Mouse (Mus musculus) layer of hippocampus, postnatal 25 days (tissue): ENCODE results near the gene Rin1. TPM values are rescaled to one million over a fixed set of nuclear protein-coding genes. Genes with fewer than 3 reads are reported as not detected.
"Not testable (repeated sequence)": the region's sequence is repeated elsewhere in the genome, so short reads cannot be mapped to it uniquely, and the experiment has no call there.

ENCODE experiments used
- DNase-seq, 2 experiments: peaks; one replicate each; pipeline ENCODE4 v3.0.0; 2022; ENCODE audit warnings: mixed read lengths in 2 of 2, low spot score in 1 of 2; ENCODE audit errors: extremely low spot score in 1 of 2
- total RNA-seq, 2 experiments: library from RNA; stranded (reverse); gene quantifications; 2 replicates each; pipeline ENCODE4 v1.2.3; 2021

Rin1 gene
- 100 to 1,000 TPM; 109 to 114 TPM for total RNA-seq

DNA sequence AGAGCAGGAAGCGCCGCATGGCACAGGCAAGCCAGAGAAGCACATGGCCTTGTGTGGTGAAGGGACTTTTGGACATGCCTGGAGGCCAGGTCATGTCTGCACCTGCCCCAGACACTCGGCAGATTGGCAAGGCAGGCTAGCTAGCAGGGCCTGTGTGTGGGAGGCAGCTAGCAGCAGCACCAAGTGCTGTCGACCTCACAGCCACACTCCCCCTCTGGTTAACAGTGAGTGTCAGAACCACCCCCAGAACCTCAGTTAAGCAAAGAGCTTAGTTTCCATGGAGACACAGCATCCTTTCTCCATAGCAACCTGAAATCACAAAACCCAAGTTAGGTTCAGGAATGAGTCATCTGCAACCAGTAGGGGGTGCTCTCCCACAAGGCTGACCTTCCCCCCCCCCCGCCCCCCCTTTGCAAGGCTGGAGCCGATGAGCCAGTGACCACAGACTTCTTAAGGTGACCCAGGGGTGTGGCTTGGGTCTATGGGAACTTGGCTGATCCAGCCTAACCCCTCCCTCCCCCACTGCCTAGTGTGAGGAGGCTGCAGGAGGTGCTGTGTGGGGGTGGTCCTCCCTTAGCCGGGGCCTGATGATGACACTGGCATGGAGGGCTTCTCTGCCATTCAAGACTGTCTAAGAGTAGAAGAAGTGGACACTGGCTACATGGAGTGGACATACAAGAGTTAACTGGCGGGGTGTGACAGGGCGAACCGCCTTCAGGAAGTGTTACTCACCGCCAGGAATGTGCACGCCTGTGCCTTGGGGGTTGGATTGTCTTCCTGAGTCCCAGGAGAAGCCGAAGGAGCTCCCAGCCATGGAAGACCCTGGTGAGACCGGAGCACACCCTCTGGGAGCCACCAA is at the start of gene Rin1:
Gene Rin1, plus strand, starts transcription at position 435 of the 859 bp plus-strand sequence.
- peak in 1 of 2 experiments; percentile 52 for DNase-seq

DNA sequence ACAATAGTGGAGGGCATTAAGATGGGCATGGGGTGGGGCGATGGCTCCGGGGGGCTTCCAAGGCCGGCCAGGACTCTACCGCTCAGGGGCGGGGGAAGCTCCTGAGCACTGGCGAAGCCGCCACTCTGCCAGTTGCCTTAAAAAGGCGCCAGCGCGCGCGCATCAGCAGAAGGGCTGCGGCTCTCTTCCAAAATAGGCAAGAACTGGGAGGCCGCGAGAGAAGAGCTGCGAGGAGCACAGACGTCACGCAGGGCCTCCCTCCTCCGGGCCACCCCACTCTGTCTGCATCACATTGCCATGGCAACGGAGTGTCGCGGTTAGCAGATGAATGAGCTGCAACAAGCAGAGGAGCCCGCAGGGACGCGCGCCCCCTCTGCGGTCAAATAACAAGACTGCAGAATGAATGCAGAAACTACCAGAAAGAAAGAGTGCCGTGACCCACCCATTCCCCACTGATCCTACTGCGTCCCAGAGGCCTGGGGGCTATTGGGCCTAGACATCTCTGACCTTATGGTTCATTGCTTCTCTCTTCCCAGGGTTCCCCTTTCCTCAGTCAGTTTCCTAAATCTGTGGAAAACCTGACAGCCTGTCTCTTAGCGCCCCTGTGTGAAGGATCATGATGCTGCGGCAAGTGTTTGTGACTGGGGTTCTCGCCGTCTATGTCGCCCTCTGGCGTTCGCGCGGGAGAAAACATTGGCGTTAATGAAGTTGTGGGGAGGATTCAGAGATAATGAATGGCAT is 48.4 kb upstream of the Rin1 start:
- peak; percentile 77 to 81 for DNase-seq

GRCm38 (mm10) chr19:5003644-5004043 is 46.6 kb upstream of the Rin1 start:
- DNase-seq, result not testable (repeated sequence)

- DNase-seq, result no peak
These were observed 45.4 kb upstream of the Rin1 start for GRCm38 (mm10) chr19:5004925-5005324.

- DNase-seq, result no peak
These were observed 37.1 kb upstream of the Rin1 start for GRCm38 (mm10) chr19:5013138-5013537.

GRCm38 (mm10) chr19:5014961-5015398 is 35.3 kb upstream of the Rin1 start:
- peak in 1 of 2 experiments; percentile 34 for DNase-seq

DNA sequence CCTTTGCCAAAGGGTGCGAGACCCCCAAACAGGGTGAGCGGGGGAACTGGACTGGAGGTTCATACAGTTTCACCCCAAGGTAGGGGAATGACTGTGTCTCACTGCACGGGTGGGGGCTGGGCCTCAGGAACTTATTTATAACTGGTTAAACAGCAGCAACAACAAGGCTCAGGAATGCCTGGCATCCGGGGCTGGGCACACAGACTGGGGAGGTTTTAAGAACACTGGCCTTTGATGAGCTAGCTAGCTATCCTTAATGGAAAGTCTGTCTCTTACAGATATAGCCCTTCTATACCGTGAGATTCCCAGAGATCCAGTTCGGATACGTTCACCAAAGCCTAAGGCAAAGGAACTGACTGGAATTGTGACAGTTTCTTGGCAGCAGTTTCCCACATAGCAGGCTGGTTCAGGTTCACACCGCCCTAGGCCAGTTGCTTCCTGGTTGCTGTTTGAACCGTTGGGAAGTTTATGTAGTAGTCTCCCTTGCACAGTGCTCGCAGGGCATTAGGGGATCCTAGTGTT is 34.0 kb upstream of the Rin1 start:
- no peak for DNase-seq

GRCm38 (mm10) chr19:5016782-5017181 is 33.5 kb upstream of the Rin1 start:
- peak in 1 of 2 experiments; percentile 63 for DNase-seq

- no peak for DNase-seq
These were observed 32.7 kb upstream of the Rin1 start for GRCm38 (mm10) chr19:5017611-5018010.

DNA sequence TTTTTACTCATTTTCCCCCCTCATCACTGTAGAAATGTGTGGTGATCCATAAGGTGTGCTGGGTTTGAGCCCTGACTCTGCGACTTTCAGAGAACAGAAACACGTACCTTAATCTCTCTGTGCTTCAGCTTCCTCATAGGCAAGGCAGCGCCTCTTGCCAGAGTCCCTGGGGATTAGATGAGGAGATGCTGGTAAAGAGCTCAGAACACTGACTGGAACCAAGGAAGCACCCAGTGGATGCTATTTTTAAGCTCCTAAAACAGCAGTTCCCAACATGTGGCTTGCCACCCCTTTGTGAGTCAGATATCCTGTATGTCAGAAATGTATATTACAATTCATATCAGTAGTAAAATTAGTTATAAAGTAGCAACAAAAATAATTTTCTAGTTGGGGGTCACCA is 32.1 kb upstream of the Rin1 start:
- no peak for DNase-seq

- DNase-seq, result no peak
These were observed 28.9 kb upstream of the Rin1 start for GRCm38 (mm10) chr19:5021416-5021815.

GRCm38 (mm10) chr19:5023621-5024479 is 26.4 kb upstream of the Rin1 start, which contains the start of gene Slc29a2:
Gene Slc29a2, plus strand, starts transcription at chr19:5023860.
- peak; percentile 76 to 77 for DNase-seq

GRCm38 (mm10) chr19:5026111-5026510 is 24.2 kb upstream of the Rin1 start:
- no peak for DNase-seq

GRCm38 (mm10) chr19:5032686-5033085 is 17.6 kb upstream of the Rin1 start:
- no peak for DNase-seq

- DNase-seq, result no peak
These were observed 13.7 kb upstream of the Rin1 start for GRCm38 (mm10) chr19:5036577-5036976.

DNA sequence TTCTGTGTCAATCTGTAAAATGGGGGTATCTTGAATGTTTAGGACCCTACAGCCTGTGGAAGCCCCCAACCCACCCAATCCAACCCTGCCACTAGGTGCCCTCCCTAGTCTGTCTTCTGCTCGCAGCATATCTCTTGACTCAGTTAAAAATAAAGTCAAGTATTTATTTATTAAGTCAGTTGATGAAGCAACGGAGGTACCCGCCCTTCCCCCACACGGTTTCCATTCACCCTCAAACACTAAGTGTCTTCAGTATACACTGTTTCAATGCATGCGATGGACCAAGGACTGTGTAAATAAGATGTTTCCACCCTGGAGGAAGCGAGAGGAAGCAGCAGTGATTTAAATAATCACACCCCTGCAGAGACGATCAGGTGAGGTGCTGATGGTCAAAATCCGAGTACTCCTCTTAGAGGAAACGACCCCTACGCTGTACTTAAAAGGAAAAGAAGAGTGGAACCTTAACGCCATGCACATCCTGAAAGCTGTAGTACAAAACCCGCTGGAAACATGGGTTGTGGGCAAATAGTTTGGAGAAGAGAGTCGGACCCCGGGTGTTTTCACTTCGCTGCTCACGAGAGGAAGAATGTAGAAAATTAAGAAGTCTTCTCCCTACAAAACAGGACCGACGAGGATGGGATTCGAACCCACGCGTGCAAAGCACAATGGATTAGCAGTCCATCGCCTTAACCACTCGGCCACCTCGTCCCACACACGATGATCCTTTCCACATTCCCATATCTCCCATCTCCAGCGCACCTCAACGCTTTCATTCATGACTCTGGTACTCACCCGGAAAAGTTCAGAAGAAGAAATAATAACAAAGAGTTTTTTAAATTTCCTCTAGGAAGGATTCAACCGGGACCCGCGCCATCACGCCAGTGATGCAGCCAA is 12.4 kb upstream of the Rin1 start:
- DNase-seq, result peak; percentile 83 to 91

DNA sequence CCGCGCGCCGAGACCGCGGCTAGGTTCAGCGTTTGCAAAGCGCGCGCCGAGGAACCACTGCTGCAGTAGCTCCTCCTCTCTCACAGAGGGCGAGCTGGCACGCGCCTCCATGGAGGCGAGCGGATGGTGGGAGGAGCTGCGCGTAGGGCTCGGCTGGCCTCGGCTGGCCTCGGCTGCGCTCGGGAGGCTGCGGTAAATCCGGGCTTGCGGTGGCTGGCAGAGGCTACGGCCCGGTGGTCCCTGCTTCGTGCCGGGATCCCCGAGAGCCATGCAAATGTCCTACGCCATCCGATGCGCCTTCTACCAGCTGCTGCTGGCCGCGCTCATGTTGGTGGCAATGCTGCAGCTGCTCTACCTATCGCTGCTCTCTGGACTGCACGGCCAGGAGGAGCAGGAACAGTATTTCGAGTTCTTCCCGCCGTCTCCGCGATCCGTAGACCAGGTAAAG is 11.5 kb upstream of the Rin1 start, which contains the start of the genes B4gat1 and AC124502.3:
Gene B4gat1, plus strand, starts transcription at position 118 of the 448 bp plus-strand sequence.
Gene AC124502.3, plus strand, starts transcription at position 183 of the 448 bp plus-strand sequence.
- peak; percentile 85 to 86 for DNase-seq

GRCm38 (mm10) chr19:5039301-5040114 is 10.8 kb upstream of the Rin1 start:
- DNase-seq, result peak in 1 of 2 experiments; percentile 34
